ENCODE assay signal across 18 mouse cellular contexts in the genomic region with DNA sequence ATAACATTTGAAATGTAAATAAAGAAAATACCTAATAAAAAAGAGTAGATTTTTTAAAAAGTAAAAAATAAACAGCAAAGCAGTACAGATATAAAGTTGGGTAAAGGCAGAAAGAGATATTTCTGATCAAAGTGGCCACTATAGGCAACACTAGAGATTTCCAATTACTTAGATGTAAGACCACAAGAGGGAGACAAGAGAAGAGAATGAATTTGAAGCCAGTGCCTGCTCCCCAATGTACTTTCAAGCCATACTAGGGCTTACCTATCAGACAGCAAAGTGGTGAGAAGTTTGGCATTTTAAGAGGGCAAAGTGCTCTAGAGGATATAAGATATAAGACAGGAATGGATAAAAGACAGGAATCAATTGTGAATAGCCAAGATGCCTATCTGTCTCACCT.
DNase-seq lines count a peak whose midpoint lies in the region; ATAC-seq and TF ChIP-seq lines count a peak whose summit lies in the region.
"Had no signal": no experiment of that assay in that cellular context is flagged by ENCODE, and none has a peak within 500 bp of the region (broad histone marks: within the 10 kb centered on the region; RNA-seq: fewer than 3 reads in every experiment).

No protein-coding gene starts in this region.

- H3K9me3 ChIP-seq in intestine, postnatal 0 days (ENCODE audit: control insufficient read depth) = no peaks in the 10 kb centered on the region
- H3K9me3 ChIP-seq in intestine, embryonic 15.5 days = no peaks in the 10 kb centered on the region
- H3K9me3 ChIP-seq in forebrain, postnatal 0 days (ENCODE audit: low read length) = no peaks in the 10 kb centered on the region
- H3K9me3 ChIP-seq: embryonic facial prominence, embryonic 12.5 days; heart, embryonic 13.5 days; neural tube, embryonic 12.5 days had no signal

- H3K36me3 ChIP-seq in intestine, postnatal 0 days (ENCODE audit: control insufficient read depth, insufficient read depth) = no peaks in the 10 kb centered on the region
- no peaks in the 10 kb centered on the region for H3K36me3 ChIP-seq in intestine, embryonic 15.5 days
- no peaks in the 10 kb centered on the region for H3K36me3 ChIP-seq in forebrain, postnatal 0 days (ENCODE audit: insufficient read depth)
- H3K36me3 ChIP-seq: embryonic facial prominence, embryonic 12.5 days; G1E; heart, embryonic 13.5 days; neural tube, embryonic 12.5 days had no signal

- H3K9ac ChIP-seq in intestine, postnatal 0 days (ENCODE audit: low read depth, low read length) = no peak overlapping the region
- no peak overlapping the region for H3K9ac ChIP-seq in intestine, embryonic 15.5 days
- H3K9ac ChIP-seq in forebrain, postnatal 0 days = no peak overlapping the region
- H3K9ac ChIP-seq: embryonic facial prominence, embryonic 12.5 days; heart, embryonic 13.5 days; neural tube, embryonic 12.5 days had no signal

- H3K4me1 ChIP-seq in intestine, postnatal 0 days (replicated peaks; ENCODE audit: control insufficient read depth, insufficient read depth, low read length) = no peaks in the 10 kb centered on the region
- no peaks in the 10 kb centered on the region for H3K4me1 ChIP-seq in intestine, embryonic 15.5 days (replicated peaks)
- H3K4me1 ChIP-seq in forebrain, postnatal 0 days (ENCODE audit: insufficient read depth) = peaks cover 12% of the 10 kb centered on the region; the same call in 1 of the 2 replicates
- H3K4me1 ChIP-seq: embryonic facial prominence, embryonic 12.5 days; heart, embryonic 13.5 days had no signal

- peak; percentile 51 for DNase-seq in retina, embryonic 14.5 days (ENCODE audit: low spot score)
- no peak for DNase-seq in retina, postnatal 1 day
- peak; percentile 35 for DNase-seq in forebrain, postnatal 0 days
- DNase-seq in cerebellum, postnatal 25 days = no peak
- no peak for DNase-seq in gastrocnemius, postnatal 10 days
- DNase-seq: heart, postnatal 36 days; kidney, adult 2 months; kidney, postnatal 4 days; layer of hippocampus, postnatal 36 days; lung, adult 2 months; thymus, postnatal 36 days had no signal

- 0 out of 2 replicates have a peak, but pooled peaks have one; percentile 5 for TF ChIP-seq CTCF in intestine, postnatal 0 days (IDR thresholded peaks at IDR 0.05; ENCODE audit: low read depth)
- peak; percentile 55 for TF ChIP-seq CTCF in forebrain, postnatal 0 days (IDR thresholded peaks at IDR 0.05; ENCODE audit: low read depth)

- no peak overlapping the region for H3K27ac ChIP-seq in intestine, postnatal 0 days (ENCODE audit: low read depth, low read length)
- H3K27ac ChIP-seq in intestine, embryonic 15.5 days = no peak overlapping the region
- H3K27ac ChIP-seq in forebrain, postnatal 0 days (ENCODE audit: low read depth, low read length) = no peak overlapping the region
- H3K27ac ChIP-seq: embryonic facial prominence, embryonic 12.5 days; heart, embryonic 13.5 days; macrophage; neural tube, embryonic 12.5 days had no signal

- H3K27me3 ChIP-seq in intestine, postnatal 0 days (replicated peaks; ENCODE audit: control insufficient read depth, insufficient read depth, low read length) = no peaks in the 10 kb centered on the region
- H3K27me3 ChIP-seq in intestine, embryonic 15.5 days (replicated peaks) = no peaks in the 10 kb centered on the region
- no peaks in the 10 kb centered on the region for H3K27me3 ChIP-seq in forebrain, postnatal 0 days (ENCODE audit: insufficient read depth, low read length)
- H3K27me3 ChIP-seq: embryonic facial prominence, embryonic 12.5 days; heart, embryonic 13.5 days; neural tube, embryonic 12.5 days had no signal

- no peak for ATAC-seq in intestine, postnatal 0 days
- ATAC-seq in intestine, embryonic 15.5 days = no peak
- ATAC-seq in forebrain, postnatal 0 days = no peak

- no peak overlapping the region for H3K4me3 ChIP-seq in intestine, postnatal 0 days (ENCODE audit: low read depth, low read length)
- H3K4me3 ChIP-seq in intestine, embryonic 15.5 days (replicated peaks) = no peak overlapping the region
- no peak overlapping the region for H3K4me3 ChIP-seq in forebrain, postnatal 0 days (ENCODE audit: low read depth, low read length)
- H3K4me3 ChIP-seq: embryonic facial prominence, embryonic 12.5 days; heart, embryonic 13.5 days; neural tube, embryonic 12.5 days had no signal

- H3K4me2 ChIP-seq in intestine, postnatal 0 days (replicated peaks; ENCODE audit: low read depth) = no peak overlapping the region
- no peak overlapping the region for H3K4me2 ChIP-seq in intestine, embryonic 15.5 days (replicated peaks)
- H3K4me2 ChIP-seq in forebrain, postnatal 0 days (ENCODE audit: low read depth) = no peak overlapping the region
- H3K4me2 ChIP-seq: embryonic facial prominence, embryonic 12.5 days; heart, embryonic 13.5 days; neural tube, embryonic 12.5 days had no signal

Comparison
In these comparisons a context has a peak if more than half of its experiments do, and no peak if none do; other contexts are left out.
1. DNase-seq: peak in retina, embryonic 14.5 days (single experiment) and forebrain, postnatal 0 days (single experiment); none in retina, postnatal 1 day (single experiment), cerebellum, postnatal 25 days (0 of 2) and gastrocnemius, postnatal 10 days (single experiment).